ENCODE assay signal across 8 mouse cellular contexts in genomic region chr13:14522906-14523269, GRCm38 (mm10). TPM values are rescaled to one million over a fixed set of nuclear protein-coding genes. Genes with fewer than 3 reads are reported as not detected.
A peak's percentile ranks its signal among the peaks of the same experiment; 100 is the strongest.
DNase-seq lines count a peak whose midpoint lies in the region; ATAC-seq lines count a peak whose summit lies in the region.

TSS of gene Hecw1 (minus strand) at chr13:14523228.

- H3K27ac ChIP-seq in heart, embryonic 13.5 days (replicated peaks) = no peak within 1 kb of the TSS
- peak within 1 kb of the TSS; percentile 92 for H3K27ac ChIP-seq in hindbrain, embryonic 12.5 days
- no peak within 1 kb of the TSS for H3K27ac ChIP-seq in limb, embryonic 12.5 days

- H3K27me3 ChIP-seq in heart, embryonic 13.5 days (replicated peaks) = peaks cover 40% of the 10 kb centered on the region
- H3K27me3 ChIP-seq in hindbrain, embryonic 12.5 days = peaks cover 5% of the 10 kb centered on the region; the same call in 1 of the 2 replicates
- peaks cover 51% of the 10 kb centered on the region for H3K27me3 ChIP-seq in limb, embryonic 12.5 days

- H3K36me3 ChIP-seq in heart, embryonic 13.5 days = no peaks in the 10 kb centered on the region
- H3K36me3 ChIP-seq in hindbrain, embryonic 12.5 days = no peaks in the 10 kb centered on the region
- H3K36me3 ChIP-seq in limb, embryonic 12.5 days = no peaks in the 10 kb centered on the region

- H3K9ac ChIP-seq in heart, embryonic 13.5 days = peak within 1 kb of the TSS; percentile 74
- H3K9ac ChIP-seq in hindbrain, embryonic 12.5 days = peak within 1 kb of the TSS; percentile 71
- H3K9ac ChIP-seq in limb, embryonic 12.5 days (replicated peaks) = peak within 1 kb of the TSS; percentile 54

- H3K4me2 ChIP-seq in heart, embryonic 13.5 days = peak within 1 kb of the TSS; percentile 93
- peak within 1 kb of the TSS; percentile 76 for H3K4me2 ChIP-seq in hindbrain, embryonic 12.5 days (replicated peaks)
- peak within 1 kb of the TSS; percentile 90 for H3K4me2 ChIP-seq in limb, embryonic 12.5 days

- H3K9me3 ChIP-seq in heart, embryonic 13.5 days = no peaks in the 10 kb centered on the region
- H3K9me3 ChIP-seq in hindbrain, embryonic 12.5 days (replicated peaks) = no peaks in the 10 kb centered on the region
- no peaks in the 10 kb centered on the region for H3K9me3 ChIP-seq in limb, embryonic 12.5 days

- 2% methylated on average over 15 of the region's 15 CpGs for WGBS in heart, embryonic 13.5 days
- 0% methylated on average over 15 of the region's 15 CpGs for WGBS in hindbrain, embryonic 12.5 days
- 2% methylated on average over 12 of the region's 15 CpGs for WGBS in limb, embryonic 12.5 days

- ATAC-seq in heart, embryonic 13.5 days (ENCODE audit: extremely low read depth, insufficient number of reproducible peaks, low FRiP score, low TSS enrichment) = no peak
- ATAC-seq in hindbrain, embryonic 12.5 days (ENCODE audit: low FRiP score) = peak; percentile 85
- ATAC-seq in limb, embryonic 12.5 days (ENCODE audit: insufficient number of reproducible peaks, insufficient read depth, low FRiP score, low TSS enrichment, low read depth) = peak; percentile 73
- ATAC-seq in CD4-positive, CD25-positive, alpha-beta regulatory T cell, adult 4 months = no peak

- H3K4me1 ChIP-seq in heart, embryonic 13.5 days = peaks cover 16% of the 10 kb centered on the region
- H3K4me1 ChIP-seq in hindbrain, embryonic 12.5 days = peaks cover 7% of the 10 kb centered on the region; the same call in 1 of the 2 replicates
- H3K4me1 ChIP-seq in limb, embryonic 12.5 days (replicated peaks) = no peaks in the 10 kb centered on the region; the same call in 1 of the 2 replicates

- peak within 1 kb of the TSS; percentile 65 for H3K4me3 ChIP-seq in heart, embryonic 13.5 days
- peak within 1 kb of the TSS; percentile 58 for H3K4me3 ChIP-seq in hindbrain, embryonic 12.5 days
- peak within 1 kb of the TSS; percentile 50 for H3K4me3 ChIP-seq in limb, embryonic 12.5 days (replicated peaks)

- no peak for DNase-seq in heart, adult 8-10 months (ENCODE audit: low spot score)
- peak; percentile 54 for DNase-seq in embryo, embryonic 11 days
- DNase-seq in right cerebral cortex, adult 18-20 months = peak; percentile 76
- no peak for DNase-seq in T-cell, adult 2 months (ENCODE audit: low spot score)

RNA-seq across cellular contexts. Expression of gene Hecw1, which starts in this region (rescaled TPM):
- 0.43 and 1.2 TPM in 2 replicates for polyA plus RNA-seq in heart, embryonic 13.5 days (2015; fragmentation: Nextera tagmentation; extraction: Ambion mirVana)
- under 1 TPM in 3 of 4 experiments, not detected in 1; 0.06 to 0.33 (median 0.06) TPM for total RNA-seq in heart, adult 8-10 months (2022)
- polyA plus RNA-seq in hindbrain, embryonic 12.5 days (2016; fragmentation: Nextera tagmentation; extraction: Ambion mirVana) = 23.1 and 29.0 TPM in 2 replicates
- 0.27 and 0.65 TPM in 2 replicates for polyA plus RNA-seq in limb, embryonic 12.5 days (2016; fragmentation: Nextera tagmentation; extraction: Ambion mirVana)
- polyA plus RNA-seq in CD4-positive, CD25-positive, alpha-beta regulatory T cell, adult 4 months (2017; shearing (Covaris generic)) = under 1 TPM; 0.17 to 0.18 TPM

Comparison
In these comparisons a context has a peak if more than half of its experiments do, and no peak if none do; other contexts are left out.
1. RNA of gene Hecw1 (polyA plus RNA-seq): 23.1 to 29.0 TPM in hindbrain, embryonic 12.5 days; 0.27 to 0.65 TPM in limb, embryonic 12.5 days, 0.43 to 1.2 TPM in heart, embryonic 13.5 days and 0.17 to 0.18 TPM in CD4-positive, CD25-positive, alpha-beta regulatory T cell, adult 4 months; every median in the first group is over 10 times any median in the second.
2. Peak in ATAC-seq, H3K4me3 ChIP-seq, H3K9ac ChIP-seq and H3K4me2 ChIP-seq in limb, embryonic 12.5 days; RNA of the gene not detected or under 1 TPM.
3. DNase-seq: peak in embryo, embryonic 11 days (single experiment) and right cerebral cortex, adult 18-20 months (single experiment); none in heart, adult 8-10 months (single experiment) and T-cell, adult 2 months (single experiment).
4. Peak in every context shown above with its lines, with median percentiles within 50 percentile points of each other: H3K4me2 ChIP-seq, H3K4me3 ChIP-seq and H3K9ac ChIP-seq.